Mouse (Mus musculus) testis, adult 2 months (tissue): ENCODE measurements around the gene Gadd45gip1. TPM values are rescaled to one million over a fixed set of nuclear protein-coding genes. Genes with fewer than 3 reads are reported as not detected.

Experiments
- H3K27ac ChIP-seq: fragments of 200-500 bp; 2 replicates; pipeline ENCODE4 v1.5.1; 2012; ENCODE audit warnings: low read depth, low read length; ENCODE audit not compliant: control insufficient read depth, insufficient read depth
- H3K27me3 ChIP-seq: fragments of 200-500 bp; 2 replicates; pipeline ENCODE4 v1.6.1; 2012; ENCODE audit warnings: mild to moderate bottlenecking, low read length, moderate library complexity; ENCODE audit not compliant: control insufficient read depth, insufficient read depth
- H3K36me3 ChIP-seq: fragments of 200-500 bp; 2 replicates; pipeline ENCODE4 v1.6.1; 2012; ENCODE audit warnings: mild to moderate bottlenecking, low read length; ENCODE audit not compliant: control insufficient read depth, insufficient read depth
- H3K4me1 ChIP-seq: fragments of 200-500 bp; 2 replicates; pipeline ENCODE4 v1.6.1; 2012; ENCODE audit warnings: low read length; ENCODE audit not compliant: control insufficient read depth, insufficient read depth
- H3K4me3 ChIP-seq: fragments of 200-500 bp; 2 replicates; pipeline ENCODE4 v1.5.1; 2012; ENCODE audit warnings: low read depth, mild to moderate bottlenecking, low read length, moderate library complexity, mixed read lengths; ENCODE audit not compliant: control insufficient read depth
- CTCF ChIP-seq: fragments of 200-500 bp; IDR thresholded peaks from 2 replicates; pipeline ENCODE4 v1.5.1; 2012; ENCODE audit warnings: low read depth, mild to moderate bottlenecking, inconsistent platforms, low read length, moderate library complexity; ENCODE audit not compliant: control insufficient read depth, insufficient read depth, insufficient replicate concordance
- POLR2A ChIP-seq: fragments of 200-500 bp; IDR thresholded peaks from 2 replicates; pipeline ENCODE4 v1.6.1; 2012; ENCODE audit warnings: low read depth, mild to moderate bottlenecking, inconsistent platforms, low read length, moderate library complexity; ENCODE audit not compliant: control insufficient read depth
- polyA plus RNA-seq: library from polyadenylated mRNA; depleted of rRNA; stranded (reverse); fragments of >200 nt; gene quantifications from 2 replicates; pipeline ENCODE4 v1.2.3, GENCODE M21; 2012

Gene Gadd45gip1
- polyA plus RNA-seq, 1 experiment: 9.4 TPM

DNA sequence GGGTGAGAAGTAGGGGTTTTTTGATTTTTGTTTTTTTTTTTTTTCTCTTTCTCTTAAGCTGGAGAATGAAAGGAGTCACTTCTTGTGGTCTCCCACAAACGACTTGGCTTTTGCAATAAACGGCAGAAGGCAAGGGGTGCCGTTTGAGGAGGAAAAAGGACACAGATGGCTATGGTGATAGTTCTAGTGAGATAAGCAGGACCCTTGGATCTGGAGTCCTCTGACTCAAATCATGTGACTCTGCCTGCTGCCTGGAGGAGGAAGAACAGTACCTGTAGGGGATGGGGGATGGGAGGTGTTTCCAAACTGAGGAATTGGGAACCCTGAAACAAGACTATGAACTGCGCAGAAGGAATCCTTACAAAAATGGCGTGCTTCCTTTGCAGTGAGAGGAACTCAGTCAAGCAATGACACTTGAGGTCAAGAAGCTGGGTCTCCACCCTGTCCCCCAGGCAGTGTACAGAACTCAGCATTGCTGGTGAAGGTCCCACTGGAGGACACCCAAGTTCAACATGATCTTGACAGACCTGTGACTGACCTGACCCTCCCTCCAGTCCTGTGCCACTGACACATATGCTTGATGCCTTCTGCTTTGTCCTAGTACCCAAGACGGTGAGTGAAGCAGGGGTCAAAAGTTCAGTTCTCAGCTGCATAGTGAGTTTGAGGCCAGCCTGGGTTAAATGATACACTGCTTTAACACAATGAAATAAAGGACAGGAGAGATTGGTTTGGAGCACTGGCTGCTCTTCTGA, 16.5 kb downstream of the Gadd45gip1 start:
- TF ChIP-seq CTCF (no peak), POLR2A (no peak)
- Histone ChIP-seq H3K4me3 (peak overlapping the region; percentile 85), H3K36me3 (peaks cover 5% of the 10 kb centered on the region), H3K27ac (peak overlapping the region; percentile 95), H3K27me3 (no peaks in the 10 kb centered on the region), H3K4me1 (peaks cover 10% of the 10 kb centered on the region)

DNA sequence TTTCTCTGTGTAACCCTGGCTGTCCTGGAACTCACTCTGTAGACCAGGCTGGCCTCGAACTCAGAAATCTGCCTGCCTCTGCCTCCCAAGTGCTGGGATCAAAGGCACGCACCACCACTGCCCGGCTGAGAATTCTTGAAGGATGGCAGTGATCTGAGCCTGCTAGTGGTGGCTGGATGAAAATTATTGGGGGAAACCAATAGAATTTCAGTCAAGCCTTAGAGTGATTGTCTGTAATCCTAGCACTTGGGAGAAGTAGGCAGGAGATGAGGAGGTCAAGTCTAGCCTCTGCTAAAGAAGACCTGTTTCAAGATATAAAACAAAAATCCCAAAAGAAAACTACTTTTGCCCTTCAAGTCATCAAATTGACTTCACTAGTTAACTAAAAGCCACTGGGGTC, 25.1 kb downstream of the Gadd45gip1 start:
- Histone ChIP-seq H3K27ac (no peak overlapping the region), H3K36me3 (no peaks in the 10 kb centered on the region; the same call in none of the 2 replicates), H3K4me3 (peak overlapping the region; percentile 96), H3K27me3 (no peaks in the 10 kb centered on the region), H3K4me1 (no peaks in the 10 kb centered on the region)
- TF ChIP-seq CTCF: no peak
- TF ChIP-seq POLR2A: no peak

DNA sequence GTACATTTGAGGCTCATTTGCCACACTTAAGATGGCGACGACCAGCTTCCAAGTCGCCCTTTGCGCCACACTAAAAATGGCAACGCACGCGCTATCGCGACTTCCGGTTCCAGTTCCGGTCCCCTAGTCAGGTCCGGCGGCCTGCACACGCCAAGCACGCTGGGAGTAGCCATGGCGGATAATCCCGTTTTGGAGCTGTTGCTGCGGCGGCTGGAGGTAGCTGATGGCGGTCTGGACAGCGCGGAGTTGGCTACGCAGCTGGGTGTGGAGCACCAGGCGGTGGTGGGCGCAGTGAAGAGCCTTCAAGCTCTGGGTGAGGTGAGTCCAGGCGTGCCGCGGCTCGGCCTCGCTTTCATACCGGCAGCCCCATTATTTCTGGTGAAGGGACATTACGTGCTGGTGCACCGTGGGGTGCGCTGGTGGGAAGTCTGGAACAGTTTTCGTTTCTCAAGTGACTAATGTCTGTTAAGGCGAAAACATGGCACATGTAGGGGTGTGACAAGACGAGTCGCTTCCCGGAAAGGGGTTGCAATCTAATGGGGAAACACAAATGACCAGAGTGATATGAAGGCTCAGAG, 25.6 kb downstream of the Gadd45gip1 start, which contains the start of gene Farsa:
Gene Farsa (plus strand): TSS at position 126 of the 578 bp plus-strand sequence.
- Histone ChIP-seq H3K27me3 (no peaks in the 10 kb centered on the region), H3K4me1 (no peaks in the 10 kb centered on the region), H3K27ac (peak within 1 kb of the TSS; percentile 85), H3K4me3 (peak within 1 kb of the TSS; percentile 96), H3K36me3 (no peaks in the 10 kb centered on the region; the same call in none of the 2 replicates)
- peak; percentile 99 for TF ChIP-seq POLR2A
- TF ChIP-seq CTCF: no peak

DNA sequence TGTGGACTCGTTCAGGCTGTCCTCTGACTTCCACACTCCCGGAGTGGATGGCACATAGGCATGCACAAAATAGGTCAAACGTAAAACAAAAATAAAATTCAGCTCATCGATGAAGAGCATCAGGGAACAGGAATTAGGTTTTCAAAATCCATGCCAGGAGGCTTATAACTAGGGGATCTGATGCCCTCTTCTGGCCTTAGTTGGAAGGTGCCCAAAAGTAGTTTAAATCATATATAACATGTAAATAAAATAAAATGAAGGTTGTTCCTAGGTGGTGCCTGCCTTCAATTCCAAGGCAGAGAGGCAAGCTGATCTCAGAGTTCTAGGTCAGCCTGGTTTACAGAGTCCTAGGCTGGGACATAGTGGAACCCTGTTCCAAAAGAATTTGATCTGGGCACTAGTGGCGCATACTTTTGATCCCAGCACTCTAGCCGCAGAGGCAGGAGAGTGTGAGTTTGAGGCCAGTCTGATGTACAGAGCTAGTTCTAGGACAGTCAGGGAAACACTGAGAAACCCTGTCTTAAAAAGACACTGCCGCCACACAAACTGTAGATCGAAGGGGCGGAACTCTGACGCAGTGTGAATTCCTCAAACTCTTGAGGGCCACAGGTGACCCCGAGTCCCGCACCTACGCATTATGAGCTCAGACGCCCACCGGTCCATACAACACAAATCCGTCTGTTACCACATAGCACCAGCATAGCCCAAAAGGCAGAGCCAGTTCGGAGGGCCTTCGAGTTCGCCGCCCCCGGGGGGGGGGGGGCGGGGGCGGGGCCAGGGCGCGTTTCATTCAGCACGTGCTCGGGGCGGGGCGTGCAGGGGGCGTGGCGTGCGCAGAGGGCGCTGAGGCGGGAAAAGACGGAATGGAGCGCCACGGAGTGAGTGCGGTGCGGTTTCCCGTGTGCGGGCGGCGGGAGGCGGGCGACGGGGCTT, 40.3 kb downstream of the Gadd45gip1 start, which contains the start of gene Syce2:
Gene Syce2 (plus strand): TSS at position 736 of the 933 bp plus-strand sequence.
- Histone ChIP-seq H3K4me3 (peak within 1 kb of the TSS; percentile 97), H3K27ac (peak within 1 kb of the TSS; percentile 97), H3K27me3 (no peaks in the 10 kb centered on the region), H3K4me1 (peaks cover 8% of the 10 kb centered on the region), H3K36me3 (peaks cover 1% of the 10 kb centered on the region)
- no peak for TF ChIP-seq CTCF
- TF ChIP-seq POLR2A: peak; percentile 86

DNA sequence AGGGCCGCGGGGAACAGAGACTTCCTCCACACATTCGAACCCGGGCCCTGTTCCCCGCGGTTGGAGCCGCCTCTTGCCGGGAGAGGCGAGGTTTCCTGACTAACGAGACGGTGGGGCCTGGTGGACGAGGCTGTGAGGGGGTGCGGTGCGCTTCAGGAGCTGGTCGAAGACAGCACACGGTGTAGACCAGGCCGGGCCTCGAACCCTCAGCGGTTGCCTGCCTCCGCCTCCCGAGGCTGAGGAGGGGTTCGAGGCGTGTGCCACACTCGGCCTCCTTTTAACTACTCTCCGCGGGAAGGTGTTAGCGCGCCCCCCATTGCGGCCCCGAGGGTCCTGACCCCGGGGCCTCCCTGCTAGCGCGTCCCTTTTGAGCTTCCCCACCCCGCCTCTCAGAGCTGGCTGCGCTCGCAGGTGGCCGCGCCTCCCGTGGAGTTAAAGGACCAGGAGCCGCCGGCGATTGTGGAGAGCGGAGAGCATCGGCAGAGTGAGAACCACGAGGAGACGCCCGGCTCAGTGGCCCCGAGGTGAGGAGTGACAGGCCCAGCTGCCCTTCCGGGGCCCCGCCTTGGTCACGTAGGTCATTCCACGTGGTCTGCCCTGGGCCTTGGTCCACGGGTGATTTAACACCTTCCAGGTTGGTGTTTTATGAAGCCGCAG, 41.1 kb downstream of the Gadd45gip1 start:
- Histone ChIP-seq H3K4me3 (peak overlapping the region; percentile 97), H3K4me1 (peaks cover 8% of the 10 kb centered on the region), H3K27me3 (no peaks in the 10 kb centered on the region), H3K36me3 (peaks cover 1% of the 10 kb centered on the region), H3K27ac (peak overlapping the region; percentile 97)
- TF ChIP-seq CTCF (no peak), POLR2A (no peak; the same call in 1 of the 2 replicates)

DNA sequence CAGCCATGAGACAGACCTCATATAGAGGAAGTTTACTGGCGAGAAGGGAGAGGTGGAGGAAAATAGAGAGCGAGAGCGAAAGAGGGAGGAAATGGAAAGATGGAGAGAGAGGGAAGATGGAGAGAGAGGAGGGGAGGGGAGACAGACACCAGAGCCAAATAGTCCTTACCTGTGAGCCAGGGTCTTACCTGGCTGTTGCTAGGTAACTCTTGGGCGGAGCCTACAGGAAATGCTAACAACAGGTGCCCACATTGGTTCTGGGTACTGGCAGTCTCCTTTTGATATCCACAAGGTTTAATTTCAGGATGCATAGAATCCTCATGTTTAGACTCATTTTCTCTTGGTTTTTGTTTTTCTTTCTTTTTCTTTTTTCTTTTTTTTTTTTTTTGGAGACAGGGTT, 41.7 kb downstream of the Gadd45gip1 start:
- Histone ChIP-seq H3K4me1 (peaks cover 8% of the 10 kb centered on the region), H3K36me3 (peaks cover 1% of the 10 kb centered on the region), H3K4me3 (peak overlapping the region; percentile 97), H3K27me3 (no peaks in the 10 kb centered on the region), H3K27ac (peak overlapping the region; percentile 97)
- no peak for TF ChIP-seq CTCF
- TF ChIP-seq POLR2A: peak; percentile 19; the same call in 1 of the 2 replicates

DNA sequence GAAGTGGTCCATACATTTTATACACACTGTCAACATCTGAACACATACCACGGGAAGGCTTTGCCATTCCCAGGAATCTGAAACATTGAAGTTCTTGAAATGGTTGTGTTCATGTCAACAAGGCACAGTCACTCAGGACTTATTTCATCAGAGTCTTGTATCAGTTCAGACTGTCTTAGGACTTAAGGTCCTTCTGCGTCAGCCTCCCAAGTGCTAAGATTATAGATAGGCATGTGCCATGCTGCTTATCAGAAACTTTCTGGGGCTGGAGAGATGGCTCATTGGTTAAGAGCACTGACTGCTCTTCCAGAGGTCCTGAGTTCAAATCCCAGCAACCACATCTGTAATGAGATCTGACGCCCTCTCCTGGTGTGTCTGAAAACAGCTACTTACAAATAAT, 43.0 kb downstream of the Gadd45gip1 start:
- H3K27ac ChIP-seq: no peak overlapping the region
- no peak overlapping the region for H3K4me3 ChIP-seq
- H3K36me3 ChIP-seq: no peaks in the 10 kb centered on the region
- H3K4me1 ChIP-seq: peaks cover 8% of the 10 kb centered on the region
- H3K27me3 ChIP-seq: no peaks in the 10 kb centered on the region
- TF ChIP-seq CTCF (no peak), POLR2A (no peak)
